ENCODE assay signal across 13 mouse cellular contexts in genomic region chr5:100350907-100351456, GRCm38 (mm10).
DNase-seq lines count a peak whose midpoint lies in the region; ATAC-seq and TF ChIP-seq lines count a peak whose summit lies in the region.
"Had no signal": no experiment of that assay in that cellular context is flagged by ENCODE, and none has a peak within 500 bp of the region (broad histone marks: within the 10 kb centered on the region; RNA-seq: fewer than 3 reads in every experiment).

No protein-coding gene starts in this region.

- WGBS in hindbrain, embryonic 11.5 days = 95% methylated on average over 8 of the region's 8 CpGs
- WGBS in hindbrain, embryonic 10.5 days = 96% methylated on average over 8 of the region's 8 CpGs
- WGBS in forebrain, embryonic 14.5 days = 94% methylated on average over 8 of the region's 8 CpGs
- 81% methylated on average over 8 of the region's 8 CpGs for WGBS in liver, embryonic 15.5 days (ENCODE audit: insufficient replicate concordance)

- no peak overlapping the region for H3K27ac ChIP-seq in hindbrain, embryonic 11.5 days (ENCODE audit: low read depth, low read length)
- H3K27ac ChIP-seq in hindbrain, embryonic 10.5 days = no peak overlapping the region
- H3K27ac ChIP-seq in forebrain, embryonic 14.5 days (ENCODE audit: low read depth, low read length) = no peak overlapping the region
- H3K27ac ChIP-seq in liver, embryonic 15.5 days (replicated peaks) = no peak overlapping the region
- no peak overlapping the region for H3K27ac ChIP-seq in layer of hippocampus, adult 2 months
- H3K27ac ChIP-seq: lung, embryonic 15.5 days had no signal

- H3K9ac ChIP-seq in hindbrain, embryonic 11.5 days (ENCODE audit: low read depth, low read length) = no peak overlapping the region
- no peak overlapping the region for H3K9ac ChIP-seq in forebrain, embryonic 14.5 days (ENCODE audit: low read length)
- no peak overlapping the region for H3K9ac ChIP-seq in liver, embryonic 15.5 days
- H3K9ac ChIP-seq: lung, embryonic 15.5 days had no signal

- no peak overlapping the region for H3K4me2 ChIP-seq in hindbrain, embryonic 11.5 days (replicated peaks; ENCODE audit: low read depth, low read length)
- H3K4me2 ChIP-seq in forebrain, embryonic 14.5 days (ENCODE audit: low read length) = no peak overlapping the region
- H3K4me2 ChIP-seq in liver, embryonic 15.5 days = no peak overlapping the region
- H3K4me2 ChIP-seq: lung, embryonic 15.5 days had no signal

- DNase-seq in hindbrain, embryonic 11.5 days (ENCODE audit: low spot score) = no peak
- no peak for DNase-seq in hindbrain, embryonic 10.5 days (ENCODE audit: low spot score)
- no peak for DNase-seq in G1E (ENCODE audit: low spot score)
- DNase-seq in forebrain, embryonic 14.5 days (ENCODE audit: low spot score) = no peak
- DNase-seq in frontal cortex, postnatal 10 days (ENCODE audit: low spot score in 2 of 2) = no peak
- no peak for DNase-seq in left cerebral cortex, adult 18-20 months (ENCODE audit: low spot score in 2 of 2)
- no peak for DNase-seq in layer of hippocampus, adult 2 months (ENCODE audit: low spot score in 2 of 2)
- DNase-seq: cerebellum, postnatal 14 days; kidney, adult 2 months; right cerebral cortex, postnatal 25 days had no signal

- H3K36me3 ChIP-seq in hindbrain, embryonic 11.5 days (ENCODE audit: control insufficient read depth, insufficient read depth, low read length) = no peaks in the 10 kb centered on the region
- H3K36me3 ChIP-seq in hindbrain, embryonic 10.5 days = no peaks in the 10 kb centered on the region
- no peaks in the 10 kb centered on the region for H3K36me3 ChIP-seq in G1E (replicated peaks)
- H3K36me3 ChIP-seq in forebrain, embryonic 14.5 days (ENCODE audit: control insufficient read depth, insufficient read depth, low read length) = no peaks in the 10 kb centered on the region
- H3K36me3 ChIP-seq in liver, embryonic 15.5 days (replicated peaks) = no peaks in the 10 kb centered on the region
- H3K36me3 ChIP-seq: heart, embryonic 10.5 days; lung, embryonic 15.5 days had no signal

- H3K4me1 ChIP-seq in hindbrain, embryonic 11.5 days (replicated peaks; ENCODE audit: control insufficient read depth, insufficient read depth, low read length) = no peaks in the 10 kb centered on the region
- peaks cover 8% of the 10 kb centered on the region for H3K4me1 ChIP-seq in hindbrain, embryonic 10.5 days (replicated peaks)
- peaks cover 7% of the 10 kb centered on the region; the same call in 1 of the 2 replicates for H3K4me1 ChIP-seq in G1E (ENCODE audit: insufficient read depth, low read depth, low read length)
- peaks cover 7% of the 10 kb centered on the region; the same call in 1 of the 2 replicates for H3K4me1 ChIP-seq in forebrain, embryonic 14.5 days (ENCODE audit: control insufficient read depth, insufficient read depth, low read length)
- H3K4me1 ChIP-seq in liver, embryonic 15.5 days (replicated peaks) = no peaks in the 10 kb centered on the region

- TF ChIP-seq CTCF in G1E (IDR thresholded peaks at IDR 0.05; ENCODE audit: low read depth, low read length) = 0 out of 2 replicates have a peak, but pooled peaks have one; percentile 7
- TF ChIP-seq CTCF in layer of hippocampus, adult 2 months (conservative IDR thresholded peaks at IDR 0.05) = no peak

- no peak overlapping the region for H3K4me3 ChIP-seq in hindbrain, embryonic 11.5 days (ENCODE audit: low read depth, low read length)
- no peak overlapping the region for H3K4me3 ChIP-seq in hindbrain, embryonic 10.5 days
- H3K4me3 ChIP-seq in G1E (ENCODE audit: low read depth, low read length) = peak overlapping the region; percentile 18; the same call in 1 of the 2 replicates
- H3K4me3 ChIP-seq in forebrain, embryonic 14.5 days (ENCODE audit: low read depth, low read length) = no peak overlapping the region
- no peak overlapping the region for H3K4me3 ChIP-seq in liver, embryonic 15.5 days (replicated peaks)
- no peak overlapping the region for H3K4me3 ChIP-seq in layer of hippocampus, adult 2 months
- H3K4me3 ChIP-seq: heart, embryonic 10.5 days; lung, embryonic 15.5 days had no signal

- peak; percentile 63 for ATAC-seq in hindbrain, embryonic 11.5 days (ENCODE audit: low FRiP score)
- no peak for ATAC-seq in G1E (ENCODE audit: extremely low read depth, insufficient number of reproducible peaks, low FRiP score, poor library complexity, severe bottlenecking)
- ATAC-seq in forebrain, embryonic 14.5 days = peak; percentile 15; the same call in 1 of the 2 replicates
- peak; percentile 15; the same call in 1 of the 2 replicates for ATAC-seq in liver, embryonic 15.5 days (ENCODE audit: insufficient read depth)

- H3K27me3 ChIP-seq in hindbrain, embryonic 11.5 days (ENCODE audit: control insufficient read depth, insufficient read depth, low read length) = no peaks in the 10 kb centered on the region
- no peaks in the 10 kb centered on the region for H3K27me3 ChIP-seq in hindbrain, embryonic 10.5 days (ENCODE audit: insufficient read depth, poor library complexity, severe bottlenecking)
- peaks cover 13% of the 10 kb centered on the region for H3K27me3 ChIP-seq in G1E (ENCODE audit: insufficient read depth, low read length)
- H3K27me3 ChIP-seq in forebrain, embryonic 14.5 days (replicated peaks; ENCODE audit: control insufficient read depth, insufficient read depth, low read length) = no peaks in the 10 kb centered on the region
- no peaks in the 10 kb centered on the region for H3K27me3 ChIP-seq in liver, embryonic 15.5 days
- H3K27me3 ChIP-seq: lung, embryonic 15.5 days had no signal

- no peaks in the 10 kb centered on the region for H3K9me3 ChIP-seq in hindbrain, embryonic 11.5 days (ENCODE audit: control insufficient read depth, low read length)
- no peaks in the 10 kb centered on the region for H3K9me3 ChIP-seq in hindbrain, embryonic 10.5 days
- peaks cover 8% of the 10 kb centered on the region for H3K9me3 ChIP-seq in G1E (replicated peaks)
- H3K9me3 ChIP-seq in forebrain, embryonic 14.5 days (replicated peaks; ENCODE audit: control insufficient read depth, low read length) = no peaks in the 10 kb centered on the region
- H3K9me3 ChIP-seq in liver, embryonic 15.5 days (replicated peaks) = no peaks in the 10 kb centered on the region
- H3K9me3 ChIP-seq: heart, embryonic 10.5 days; lung, embryonic 15.5 days had no signal
